Mouse (Mus musculus) liver, embryonic 15.5 days (tissue): ENCODE data around the gene Prss45. TPM values are rescaled to one million over a fixed set of nuclear protein-coding genes. Genes with fewer than 3 reads are reported as not detected.
"Not testable (repeated sequence)": the region's sequence is repeated elsewhere in the genome, so short reads cannot be mapped to it uniquely, and the experiment has no call there.

Experiments
- ATAC-seq: fragments of 200-750 bp; cut with Nextera tagmentation; 2 replicates; pipeline ENCODE4 v1.8.0; 2017; ENCODE audit warnings: moderate number of reproducible peaks, mild to moderate bottlenecking, moderate library complexity; ENCODE audit not compliant: insufficient read depth
- H3K27ac ChIP-seq: fragments of 300-500 bp; sonication (generic); replicated peaks from 2 replicates; pipeline ENCODE4 v1.5.1; 2015; ENCODE audit warnings: mild to moderate bottlenecking, inconsistent platforms
- H3K27me3 ChIP-seq: fragments of 300-500 bp; sonication (generic); 2 replicates; pipeline ENCODE4 v1.6.1; 2015; ENCODE audit warnings: mild to moderate bottlenecking, inconsistent platforms
- H3K36me3 ChIP-seq: fragments of 300-500 bp; sonication (generic); replicated peaks from 2 replicates; pipeline ENCODE4 v1.6.1; 2015; ENCODE audit warnings: moderate library complexity, mild to moderate bottlenecking, inconsistent platforms
- H3K4me1 ChIP-seq: fragments of 300-500 bp; sonication (generic); replicated peaks from 2 replicates; pipeline ENCODE4 v1.6.1; 2015; ENCODE audit warnings: inconsistent platforms
- H3K4me2 ChIP-seq: fragments of 300-500 bp; sonication (generic); 2 replicates; pipeline ENCODE4 v1.6.1; 2015; ENCODE audit warnings: moderate library complexity, mild to moderate bottlenecking, inconsistent platforms
- H3K4me3 ChIP-seq: fragments of 300-500 bp; sonication (generic); replicated peaks from 2 replicates; pipeline ENCODE4 v1.5.1; 2015; ENCODE audit warnings: mild to moderate bottlenecking, inconsistent platforms
- H3K9ac ChIP-seq: fragments of 300-500 bp; sonication (generic); 2 replicates; pipeline ENCODE4 v1.6.1; 2015; ENCODE audit warnings: moderate library complexity, mild to moderate bottlenecking, inconsistent platforms
- H3K9me3 ChIP-seq: fragments of 300-500 bp; sonication (generic); replicated peaks from 2 replicates; pipeline ENCODE4 v1.6.1; 2016; ENCODE audit warnings: inconsistent platforms
- whole genome bisulfite sequencing: fragments of 180-500 bp; shearing (Covaris S2); methylation state at CpG from one replicate; pipeline ENCODE4 v1.1.7; 2015; ENCODE audit warnings: mixed read lengths; ENCODE audit not compliant: insufficient replicate concordance; 5-methylcytosine and 5-hydroxymethylcytosine counted together
- polyA plus RNA-seq: library from polyadenylated mRNA; unstranded; fragments of >200 nt; fragmentation: Nextera tagmentation; extraction: Ambion mirVana; gene quantifications from 2 replicates; pipeline ENCODE4 v1.2.1, GENCODE M21; 2015

The Prss45 gene
- polyA plus RNA-seq: not detected in 2 replicates

DNA sequence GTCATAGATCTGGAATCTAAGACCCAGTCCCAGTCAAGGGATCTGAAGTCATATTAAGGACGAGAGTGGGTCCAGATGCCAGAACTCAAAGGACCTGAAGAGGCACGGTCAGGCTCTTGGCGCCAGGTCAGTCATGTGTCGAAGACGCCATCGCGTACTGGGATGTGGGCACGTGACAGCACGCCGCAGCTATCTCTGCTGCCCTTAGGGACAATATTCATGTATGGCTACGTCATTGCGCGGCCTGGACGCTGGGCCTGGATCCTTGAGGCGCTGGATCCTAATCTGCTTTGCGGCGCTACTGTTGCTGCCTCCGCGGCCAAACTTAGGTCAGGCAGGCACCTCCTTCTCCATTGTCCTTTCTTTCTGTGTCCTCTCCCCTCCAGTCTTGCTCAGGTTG, at the start of gene Prss45:
Prss45 (plus strand) TSS at position 178 of the 400 bp plus-strand sequence.
- 72% methylated on average over 19 of the region's 19 CpGs for WGBS
- no peaks in the 10 kb centered on the region for H3K27me3 ChIP-seq
- no peaks in the 10 kb centered on the region for H3K36me3 ChIP-seq
- no peak within 1 kb of the TSS for H3K4me2 ChIP-seq
- H3K4me3 ChIP-seq: no peak within 1 kb of the TSS
- H3K9ac ChIP-seq: no peak within 1 kb of the TSS
- no peak for ATAC-seq
- H3K9me3 ChIP-seq: no peaks in the 10 kb centered on the region
- no peaks in the 10 kb centered on the region for H3K4me1 ChIP-seq
- no peak within 1 kb of the TSS for H3K27ac ChIP-seq

DNA sequence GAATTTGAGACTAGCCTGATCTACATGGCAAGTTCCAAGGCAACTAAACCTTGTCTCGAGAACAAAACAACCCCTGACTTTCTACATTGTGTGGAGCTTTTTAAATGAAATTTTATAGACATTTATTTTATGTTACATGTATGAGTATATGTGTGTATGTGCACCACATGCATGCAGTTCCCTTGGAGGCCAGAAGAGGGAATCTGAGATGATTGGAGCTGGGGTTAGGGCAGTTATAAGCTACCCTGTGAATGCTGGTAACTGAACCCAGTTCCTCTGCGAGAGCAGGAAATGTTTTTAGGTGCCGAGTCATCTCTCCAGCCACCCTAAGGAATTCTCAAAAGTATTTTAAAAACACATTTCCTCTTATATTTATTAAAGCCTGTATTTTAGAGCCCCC, 46.2 kb upstream of the Prss45 start:
- H3K36me3 ChIP-seq: no peaks in the 10 kb centered on the region
- no peak overlapping the region for H3K9ac ChIP-seq
- H3K4me2 ChIP-seq: no peak overlapping the region
- H3K27ac ChIP-seq: no peak overlapping the region
- no peaks in the 10 kb centered on the region for H3K9me3 ChIP-seq
- WGBS: 72% methylated on average over 3 of the region's 3 CpGs
- H3K4me1 ChIP-seq: no peaks in the 10 kb centered on the region
- no peak overlapping the region for H3K4me3 ChIP-seq
- no peak for ATAC-seq
- no peaks in the 10 kb centered on the region for H3K27me3 ChIP-seq

DNA sequence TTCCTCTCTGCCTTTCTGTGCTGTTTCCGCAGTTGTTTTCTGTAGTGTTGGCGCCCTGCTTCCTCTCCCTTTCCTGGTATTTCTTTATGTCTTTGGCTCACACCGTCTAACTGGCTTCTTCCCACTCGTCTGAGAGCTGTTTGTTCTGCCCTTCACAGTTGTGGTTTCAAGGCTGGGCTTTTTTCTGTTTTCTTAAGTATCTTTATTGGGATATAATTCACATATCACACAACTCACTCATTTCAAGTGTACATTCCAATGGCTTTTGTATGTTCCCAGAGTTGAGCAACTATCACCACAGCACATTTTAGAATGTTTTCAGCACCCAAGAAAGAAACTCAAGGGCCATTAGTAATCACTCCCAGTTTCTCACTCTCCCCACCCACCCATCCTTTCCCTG, 43.9 kb upstream of the Prss45 start:
- no peaks in the 10 kb centered on the region for H3K4me1 ChIP-seq
- no peak overlapping the region for H3K4me2 ChIP-seq
- no peak for ATAC-seq
- H3K27me3 ChIP-seq: no peaks in the 10 kb centered on the region
- no peaks in the 10 kb centered on the region for H3K9me3 ChIP-seq
- no peaks in the 10 kb centered on the region for H3K36me3 ChIP-seq
- WGBS: 46% methylated on average over 4 of the region's 4 CpGs
- no peak overlapping the region for H3K27ac ChIP-seq
- H3K9ac ChIP-seq: no peak overlapping the region
- no peak overlapping the region for H3K4me3 ChIP-seq

DNA sequence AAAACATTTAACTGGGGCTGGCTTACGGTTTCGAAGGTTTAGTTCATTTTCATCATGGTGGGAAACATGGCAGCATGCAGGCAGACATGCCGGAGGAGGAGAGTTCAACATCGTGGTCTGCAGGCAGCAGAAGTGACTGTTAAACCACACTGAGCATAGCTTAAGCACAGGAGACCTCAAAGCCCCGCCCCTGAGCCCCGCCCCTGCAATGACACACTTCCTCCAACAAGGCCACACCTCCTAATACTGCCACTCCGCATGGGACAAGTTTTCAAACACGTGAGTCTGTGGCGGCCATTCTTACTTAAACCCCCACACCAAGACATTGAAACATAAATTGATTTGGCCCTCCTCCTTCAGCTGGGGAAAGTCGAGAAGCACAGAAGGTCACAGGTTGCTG, 37.4 kb upstream of the Prss45 start:
- Histone ChIP-seq H3K9ac (no peak overlapping the region), H3K4me2 (no peak overlapping the region), H3K27ac (no peak overlapping the region), H3K27me3 (no peaks in the 10 kb centered on the region), H3K4me3 (no peak overlapping the region), H3K36me3 (no peaks in the 10 kb centered on the region), H3K4me1 (no peaks in the 10 kb centered on the region), H3K9me3 (no peaks in the 10 kb centered on the region)
- WGBS: 55% methylated on average over 10 of the region's 10 CpGs
- no peak for ATAC-seq

DNA sequence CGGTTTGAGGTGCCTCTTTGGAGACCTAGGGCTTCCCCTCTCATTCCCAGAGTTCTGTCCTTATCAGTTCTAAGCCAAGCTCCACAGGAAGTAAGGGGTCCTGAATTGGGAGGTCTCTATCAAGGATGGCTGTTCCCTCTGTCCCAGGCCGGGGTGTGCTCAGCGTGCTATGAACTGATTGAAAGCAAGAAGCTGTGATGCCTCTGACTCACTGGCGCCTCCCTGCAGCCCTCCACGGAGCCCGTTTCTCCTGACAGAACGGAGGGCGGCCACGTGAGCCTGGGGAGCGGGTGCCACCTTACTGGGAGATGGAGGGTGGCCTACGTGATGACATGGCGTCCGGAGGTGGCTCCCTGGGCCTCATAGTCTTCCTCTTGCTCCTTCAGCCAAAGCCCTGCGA, 36.5 kb upstream of the Prss45 start, which contains the start of gene Prss42:
Prss42 (plus strand) TSS at position 301 of the 400 bp plus-strand sequence.
- Histone ChIP-seq H3K4me1 (no peaks in the 10 kb centered on the region), H3K27me3 (no peaks in the 10 kb centered on the region), H3K36me3 (no peaks in the 10 kb centered on the region), H3K4me3 (no peak within 1 kb of the TSS), H3K9ac (no peak within 1 kb of the TSS), H3K4me2 (no peak within 1 kb of the TSS), H3K9me3 (no peaks in the 10 kb centered on the region), H3K27ac (no peak within 1 kb of the TSS)
- 66% methylated on average over 14 of the region's 14 CpGs for WGBS
- ATAC-seq: no peak

DNA sequence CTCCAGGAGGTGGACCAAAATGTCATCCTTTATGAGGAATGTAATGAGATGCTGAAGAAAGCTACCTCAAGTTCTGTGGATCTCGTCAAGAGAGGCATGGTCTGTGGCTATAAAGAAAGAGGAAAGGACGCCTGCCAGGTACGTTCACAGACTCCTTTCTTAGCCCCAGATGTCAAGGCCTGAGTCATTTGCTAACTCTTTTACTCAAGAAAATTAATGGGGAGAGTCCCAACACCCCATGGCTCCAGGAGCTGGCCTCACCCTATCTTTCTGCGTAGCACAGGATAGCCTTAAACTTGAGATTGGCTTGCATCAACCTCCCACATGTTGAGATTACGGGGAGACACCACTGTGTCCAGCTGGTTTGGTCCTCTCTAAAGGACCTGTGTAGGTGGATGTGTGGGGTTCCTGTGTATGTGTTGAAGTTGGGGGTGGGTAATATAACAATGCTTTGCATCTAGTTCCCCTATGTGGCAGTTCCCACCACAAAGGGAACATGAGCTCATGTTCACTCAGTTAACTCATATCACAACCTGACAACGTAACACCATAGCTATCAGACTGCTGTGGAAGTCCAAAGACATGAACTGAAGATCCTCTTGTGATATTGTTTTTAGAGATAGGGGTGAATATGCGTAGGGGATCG, 33.4 kb upstream of the Prss45 start:
- no peaks in the 10 kb centered on the region for H3K9me3 ChIP-seq
- no peak overlapping the region for H3K4me2 ChIP-seq
- no peak overlapping the region for H3K9ac ChIP-seq
- H3K4me3 ChIP-seq: no peak overlapping the region
- 61% methylated on average over 8 of the region's 8 CpGs for WGBS
- no peaks in the 10 kb centered on the region for H3K36me3 ChIP-seq
- no peaks in the 10 kb centered on the region for H3K27me3 ChIP-seq
- H3K4me1 ChIP-seq: no peaks in the 10 kb centered on the region
- H3K27ac ChIP-seq: no peak overlapping the region
- no peak for ATAC-seq

DNA sequence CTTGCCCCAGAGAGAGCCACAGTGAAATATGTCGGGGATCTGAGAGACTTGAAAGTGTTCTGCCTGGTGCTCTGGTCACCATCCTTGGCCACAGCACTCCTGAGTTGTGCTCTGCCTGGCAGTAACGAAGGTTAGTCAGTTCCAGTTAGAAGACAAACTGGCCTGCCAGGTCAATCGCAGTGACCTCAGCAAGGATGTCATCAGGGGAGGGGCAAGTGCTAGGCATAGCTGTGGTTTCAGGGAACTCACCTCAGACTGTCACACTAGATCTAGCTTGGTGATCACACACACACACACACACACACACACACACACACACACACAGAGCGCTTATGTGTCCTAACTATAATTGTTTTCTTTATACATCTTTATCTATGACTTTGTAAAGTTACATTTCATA, 31.1 kb upstream of the Prss45 start:
- no peaks in the 10 kb centered on the region for H3K27me3 ChIP-seq
- no peak for ATAC-seq
- no peaks in the 10 kb centered on the region for H3K9me3 ChIP-seq
- H3K4me2 ChIP-seq: no peak overlapping the region
- H3K36me3 ChIP-seq: no peaks in the 10 kb centered on the region
- H3K4me1 ChIP-seq: no peaks in the 10 kb centered on the region
- no peak overlapping the region for H3K27ac ChIP-seq
- no peak overlapping the region for H3K9ac ChIP-seq
- H3K4me3 ChIP-seq: no peak overlapping the region
- 49% methylated on average over 4 of the region's 4 CpGs for WGBS

DNA sequence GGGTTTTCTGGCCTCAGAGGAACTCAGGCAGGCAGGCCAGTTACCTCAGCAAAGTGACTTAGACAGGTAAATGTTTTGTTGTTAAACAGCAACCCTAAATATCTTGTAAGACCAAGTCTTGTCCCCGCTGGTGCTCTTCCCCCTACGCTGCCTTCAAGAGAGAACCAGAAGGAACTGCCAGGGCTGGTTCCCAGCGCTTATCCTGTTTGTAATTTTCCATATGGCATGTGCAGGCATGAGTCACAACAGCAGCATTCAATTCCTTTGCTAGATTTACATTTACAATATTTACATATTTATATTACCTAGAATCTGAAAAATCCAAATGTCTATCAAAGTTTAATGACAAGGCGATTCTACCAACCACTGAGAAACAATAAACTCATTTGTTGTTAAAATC, 24.3 kb upstream of the Prss45 start:
- no peak for ATAC-seq
- Histone ChIP-seq H3K4me3 (no peak overlapping the region), H3K27me3 (no peaks in the 10 kb centered on the region), H3K9me3 (no peaks in the 10 kb centered on the region), H3K9ac (no peak overlapping the region), H3K4me2 (no peak overlapping the region), H3K27ac (no peak overlapping the region), H3K36me3 (no peaks in the 10 kb centered on the region), H3K4me1 (no peaks in the 10 kb centered on the region)
- 61% methylated on average over 4 of the region's 4 CpGs for WGBS

DNA sequence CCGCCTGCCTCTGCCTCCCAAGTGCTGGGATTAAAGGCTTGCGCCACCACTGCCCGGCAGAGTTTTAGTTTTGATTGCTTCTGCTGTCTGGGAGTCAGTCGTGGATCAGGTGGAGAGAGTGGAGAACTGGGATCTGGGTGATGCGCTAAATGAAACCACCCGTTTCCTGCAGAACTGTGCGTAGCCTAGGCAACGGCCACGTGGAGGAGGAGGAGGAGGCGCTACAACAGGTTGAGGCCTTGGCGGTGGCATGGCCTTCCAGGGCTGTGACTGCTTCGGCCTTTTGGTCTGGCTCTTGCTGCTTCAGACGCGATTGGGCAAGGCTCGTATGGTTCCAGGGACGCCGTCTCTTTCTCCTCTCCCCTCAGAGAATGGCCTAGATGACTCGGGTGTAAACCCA, 20.6 kb upstream of the Prss45 start, which contains the start of gene Prss44:
Prss44 (plus strand) TSS at position 206 of the 400 bp plus-strand sequence.
- H3K9me3 ChIP-seq: no peaks in the 10 kb centered on the region
- no peak within 1 kb of the TSS for H3K27ac ChIP-seq
- H3K36me3 ChIP-seq: no peaks in the 10 kb centered on the region
- no peak within 1 kb of the TSS for H3K9ac ChIP-seq
- no peak within 1 kb of the TSS for H3K4me3 ChIP-seq
- H3K4me1 ChIP-seq: no peaks in the 10 kb centered on the region
- H3K27me3 ChIP-seq: no peaks in the 10 kb centered on the region
- 50% methylated on average over 18 of the region's 18 CpGs for WGBS
- no peak for ATAC-seq
- H3K4me2 ChIP-seq: no peak within 1 kb of the TSS

DNA sequence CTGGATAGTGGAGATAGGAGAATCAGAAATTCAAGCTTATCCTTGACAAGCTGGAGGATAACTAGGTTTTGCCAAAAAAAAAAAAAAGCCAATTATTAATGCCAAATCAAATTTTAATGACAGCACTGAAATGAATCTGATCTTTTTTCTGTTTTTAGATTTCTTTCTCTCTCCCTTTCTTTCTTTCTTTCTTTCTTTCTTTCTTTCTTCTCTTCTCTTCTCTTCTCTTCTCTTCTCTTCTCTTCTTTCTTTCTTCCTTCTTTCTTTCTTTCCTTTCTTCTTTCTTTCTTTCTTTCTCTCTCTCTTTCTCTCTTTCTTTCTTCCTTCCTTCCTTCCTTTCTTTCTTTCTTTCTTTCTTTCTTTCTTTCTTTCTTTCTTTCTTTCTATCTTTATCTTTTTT, 13.8 kb upstream of the Prss45 start:
- H3K36me3 ChIP-seq, H3K27ac ChIP-seq, H3K9me3 ChIP-seq, H3K4me1 ChIP-seq, H3K4me2 ChIP-seq, H3K4me3 ChIP-seq, H3K9ac ChIP-seq, H3K27me3 ChIP-seq, ATAC-seq: not testable (repeated sequence)

DNA sequence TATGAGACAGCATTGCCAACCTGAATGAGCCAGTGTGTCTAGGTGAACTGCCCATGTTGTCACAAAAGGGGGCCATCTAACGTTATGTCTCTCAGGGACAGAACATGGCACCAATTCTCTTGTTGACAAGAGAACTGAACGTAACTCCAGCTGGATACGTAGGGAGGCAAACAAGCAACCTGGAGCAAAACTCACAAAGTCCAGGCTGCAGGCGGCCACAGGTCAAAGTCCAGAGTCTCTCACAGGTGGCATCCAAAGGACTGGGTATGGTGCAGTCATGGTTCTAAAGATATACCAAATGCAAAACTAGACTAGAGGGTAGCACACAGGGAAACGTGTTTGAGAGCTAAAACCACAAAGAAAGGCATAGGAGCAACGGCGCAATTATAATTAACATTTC, 13.0 kb upstream of the Prss45 start:
- Histone ChIP-seq H3K4me2 (no peak overlapping the region), H3K9ac (no peak overlapping the region), H3K4me3 (no peak overlapping the region), H3K27ac (no peak overlapping the region), H3K36me3 (no peaks in the 10 kb centered on the region), H3K4me1 (no peaks in the 10 kb centered on the region), H3K27me3 (0 out of 2 replicates have a peak, but pooled peaks cover 4% of the 10 kb centered on the region), H3K9me3 (no peaks in the 10 kb centered on the region)
- no peak for ATAC-seq
- WGBS: 60% methylated on average over 7 of the region's 7 CpGs

DNA sequence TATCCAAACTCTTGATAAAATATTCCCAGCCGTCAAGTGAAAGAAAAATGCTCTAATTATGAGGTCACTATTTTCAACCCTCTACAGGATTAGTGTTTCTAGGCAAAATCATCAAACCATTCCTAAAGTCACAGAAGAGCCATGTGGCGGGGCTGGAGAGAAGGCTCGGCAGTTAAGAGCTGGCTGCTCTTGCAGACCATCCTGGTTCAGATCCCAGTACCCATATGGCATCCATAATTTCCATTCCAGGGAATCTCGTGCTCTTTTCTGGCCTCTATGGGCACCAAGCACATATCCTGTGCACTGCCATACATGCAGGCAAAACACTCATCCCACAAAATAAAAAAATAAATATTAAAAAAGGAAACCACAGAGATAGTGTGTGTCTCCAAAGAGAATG, 9.0 kb upstream of the Prss45 start:
- no peak overlapping the region for H3K9ac ChIP-seq
- ATAC-seq: no peak
- WGBS: 53% methylated on average over 4 of the region's 4 CpGs
- no peak overlapping the region for H3K4me2 ChIP-seq
- H3K27me3 ChIP-seq: peaks cover 7% of the 10 kb centered on the region; the same call in 1 of the 2 replicates
- no peaks in the 10 kb centered on the region for H3K9me3 ChIP-seq
- no peak overlapping the region for H3K27ac ChIP-seq
- no peaks in the 10 kb centered on the region for H3K4me1 ChIP-seq
- H3K36me3 ChIP-seq: no peaks in the 10 kb centered on the region
- H3K4me3 ChIP-seq: no peak overlapping the region
